Comparison of ENCODE assay signal across 22 mouse cellular contexts in genomic region chr3:94367511-94367910, GRCm38 (mm10). TPM values are rescaled to one million over a fixed set of nuclear protein-coding genes. Genes with fewer than 3 reads are reported as not detected.
DNase-seq lines count a peak whose midpoint lies in the region; ATAC-seq and TF ChIP-seq lines count a peak whose summit lies in the region.
"Had no signal": no experiment of that assay in that cellular context is flagged by ENCODE, and none has a peak within 500 bp of the region (broad histone marks: within the 10 kb centered on the region; RNA-seq: fewer than 3 reads in every experiment).

No protein-coding gene starts in this region.

- TF ChIP-seq EP300 in CH12.LX (IDR thresholded peaks at IDR 0.05; ENCODE audit: low read length): no peak

- ATAC-seq in intestine, embryonic 16.5 days: no peak
- no peak for ATAC-seq in intestine, embryonic 15.5 days
- no peak for ATAC-seq in stomach, embryonic 16.5 days (ENCODE audit: insufficient read depth, low FRiP score)

- TF ChIP-seq RAD21 in CH12.LX (IDR thresholded peaks at IDR 0.05; ENCODE audit: low read depth, low read length): no peak

- H3K9ac ChIP-seq in intestine, embryonic 16.5 days (ENCODE audit: low read depth, low read length): no peak overlapping the region
- H3K9ac ChIP-seq in intestine, embryonic 15.5 days: no peak overlapping the region
- H3K9ac ChIP-seq in CH12.LX (ENCODE audit: insufficient read depth, low read depth): no peak overlapping the region
- H3K9ac ChIP-seq in stomach, embryonic 16.5 days (ENCODE audit: low read length): no peak overlapping the region
- H3K9ac ChIP-seq: embryonic facial prominence, embryonic 12.5 days; limb, embryonic 12.5 days; liver, embryonic 13.5 days; midbrain, embryonic 13.5 days had no signal

- TF ChIP-seq POLR2A in CH12.LX (IDR thresholded peaks at IDR 0.05; ENCODE audit: low read depth, low read length): no peak

- H3K9me3 ChIP-seq in intestine, embryonic 16.5 days (ENCODE audit: control insufficient read depth, low read length): no peaks in the 10 kb centered on the region
- H3K9me3 ChIP-seq in intestine, embryonic 15.5 days: no peaks in the 10 kb centered on the region
- H3K9me3 ChIP-seq in CH12.LX (replicated peaks; ENCODE audit: low read length): peaks cover 10% of the 10 kb centered on the region
- no peaks in the 10 kb centered on the region for H3K9me3 ChIP-seq in stomach, embryonic 16.5 days (replicated peaks; ENCODE audit: control insufficient read depth, low read length)
- H3K9me3 ChIP-seq: embryonic facial prominence, embryonic 12.5 days; hindbrain, embryonic 10.5 days; liver, embryonic 13.5 days had no signal

- 62% methylated on average over 6 of the region's 6 CpGs for WGBS in intestine, embryonic 16.5 days
- WGBS in intestine, embryonic 15.5 days: 73% methylated on average over 6 of the region's 6 CpGs
- WGBS in stomach, embryonic 16.5 days: 61% methylated on average over 6 of the region's 6 CpGs

- H3K79me2 ChIP-seq in CH12.LX (replicated peaks; ENCODE audit: control insufficient read depth, extremely low read depth, insufficient read depth, poor library complexity, severe bottlenecking): no peaks in the 10 kb centered on the region

- H3K27me3 ChIP-seq in intestine, embryonic 16.5 days (replicated peaks; ENCODE audit: control insufficient read depth, insufficient read depth, low read length): peaks cover 4% of the 10 kb centered on the region; the same call in 1 of the 2 replicates
- peaks cover 4% of the 10 kb centered on the region; the same call in 1 of the 2 replicates for H3K27me3 ChIP-seq in intestine, embryonic 15.5 days (replicated peaks)
- no peaks in the 10 kb centered on the region for H3K27me3 ChIP-seq in CH12.LX (replicated peaks)
- no peaks in the 10 kb centered on the region for H3K27me3 ChIP-seq in stomach, embryonic 16.5 days (ENCODE audit: control insufficient read depth, insufficient read depth, low read length)

- no peak overlapping the region for H3K4me2 ChIP-seq in intestine, embryonic 16.5 days (ENCODE audit: low read depth, low read length)
- no peak overlapping the region for H3K4me2 ChIP-seq in intestine, embryonic 15.5 days (replicated peaks)
- no peak overlapping the region for H3K4me2 ChIP-seq in CH12.LX (ENCODE audit: insufficient read depth, low read depth, poor library complexity, severe bottlenecking)
- no peak overlapping the region for H3K4me2 ChIP-seq in stomach, embryonic 16.5 days (ENCODE audit: low read depth, low read length)
- H3K4me2 ChIP-seq: embryonic facial prominence, embryonic 12.5 days; limb, embryonic 12.5 days; liver, embryonic 13.5 days; midbrain, embryonic 13.5 days had no signal

- no peaks in the 10 kb centered on the region for H3K36me3 ChIP-seq in intestine, embryonic 16.5 days (ENCODE audit: control insufficient read depth, insufficient read depth, low read length)
- no peaks in the 10 kb centered on the region for H3K36me3 ChIP-seq in intestine, embryonic 15.5 days
- H3K36me3 ChIP-seq in CH12.LX (replicated peaks in 1 of 2; ENCODE audit: control insufficient read depth in 1 of 2, insufficient read depth in 1 of 2, low read length in 1 of 2): peaks cover 0 to 11% of the 10 kb centered on the region in 2 experiments
- H3K36me3 ChIP-seq in stomach, embryonic 16.5 days (ENCODE audit: control insufficient read depth, insufficient read depth, low read length): no peaks in the 10 kb centered on the region
- H3K36me3 ChIP-seq: embryonic facial prominence, embryonic 12.5 days; hindbrain, embryonic 10.5 days; limb, embryonic 12.5 days; liver, embryonic 13.5 days; midbrain, embryonic 13.5 days had no signal

- DNase-seq in kidney, postnatal 36 days: peak; percentile 26 to 51
- no peak for DNase-seq in kidney, postnatal 10 days
- DNase-seq in CH12.LX (ENCODE audit: extremely low read depth): no peak
- no peak for DNase-seq in left cerebral cortex, postnatal 36 days (ENCODE audit: low spot score in 2 of 2)
- DNase-seq: thymus, adult 18-20 months had no signal

- peak overlapping the region; percentile 9; the same call in 1 of the 2 replicates for H3K27ac ChIP-seq in intestine, embryonic 16.5 days (ENCODE audit: low read length)
- H3K27ac ChIP-seq in intestine, embryonic 15.5 days: no peak overlapping the region
- H3K27ac ChIP-seq in CH12.LX (ENCODE audit: insufficient read depth, low read depth): no peak overlapping the region
- peak overlapping the region; percentile 34; the same call in 1 of the 2 replicates for H3K27ac ChIP-seq in stomach, embryonic 16.5 days (ENCODE audit: low read length)
- H3K27ac ChIP-seq: embryonic facial prominence, embryonic 12.5 days; hindbrain, embryonic 10.5 days; hindbrain, postnatal 0 days; limb, embryonic 12.5 days; liver, embryonic 13.5 days; midbrain, embryonic 13.5 days had no signal

- intact Hi-C loops in left cerebral cortex, postnatal 36 days (cut with DNase I): loop anchor here (2.0 to 10.0 kb wide), 3 partner anchors 45 to 237 kb away; partner anchors contain the start of genes Mrpl9, Oaz3 and Tdrkh

- peaks cover 17% of the 10 kb centered on the region for H3K4me1 ChIP-seq in intestine, embryonic 16.5 days (ENCODE audit: control insufficient read depth, insufficient read depth, low read length)
- peaks cover 15% of the 10 kb centered on the region; the same call in 1 of the 2 replicates for H3K4me1 ChIP-seq in intestine, embryonic 15.5 days (replicated peaks)
- H3K4me1 ChIP-seq in CH12.LX (ENCODE audit: control insufficient read depth in 1 of 2, insufficient read depth in 2 of 2): peaks cover 0 to 12% of the 10 kb centered on the region in 2 experiments; a peak in 2 of 4 replicates
- 0 out of 2 replicates have a peak, but pooled peaks cover 4% of the 10 kb centered on the region for H3K4me1 ChIP-seq in stomach, embryonic 16.5 days (ENCODE audit: control insufficient read depth, insufficient read depth, low read length)

- in situ Hi-C loops in CH12.LX (cut with MboI; ENCODE audit: low pct_ligation_motif_present, low pct_unique_long_range_greater_than_20kb, low sequenced_read_pairs): no loop called here

- H3K4me3 ChIP-seq in intestine, embryonic 16.5 days (ENCODE audit: low read length): no peak overlapping the region
- H3K4me3 ChIP-seq in intestine, embryonic 15.5 days (replicated peaks): no peak overlapping the region
- no peak overlapping the region for H3K4me3 ChIP-seq in CH12.LX (replicated peaks in 1 of 3; ENCODE audit: low read depth in 2 of 3, low read length in 2 of 3, poor library complexity in 1 of 3)
- H3K4me3 ChIP-seq in stomach, embryonic 16.5 days (replicated peaks; ENCODE audit: low read length): no peak overlapping the region
- H3K4me3 ChIP-seq: embryonic facial prominence, embryonic 12.5 days; hindbrain, embryonic 10.5 days; limb, embryonic 12.5 days; liver, embryonic 13.5 days; midbrain, embryonic 13.5 days had no signal

- no peak for TF ChIP-seq CTCF in CH12.LX (conservative IDR thresholded peaks at IDR 0.05 in 1 of 2, IDR thresholded peaks at IDR 0.05 in 1 of 2; ENCODE audit: low read depth in 2 of 2, low read length in 2 of 2)

- dilution Hi-C loops in CH12.LX (cut with MboI; ENCODE audit: extremely low pct_ligation_motif_present, extremely low pct_unique_long_range_greater_than_20kb, low sequenced_read_pairs): no loop called here

TF ChIP-seq in CH12.LX, 34 proteins besides CTCF, POLR2A, EP300 and RAD21 (continues in another document):
- TF ChIP-seq BHLHE40 (IDR thresholded peaks at IDR 0.05; ENCODE audit: low read depth, low read length): no peak

RNA-seq across cellular contexts. Expression of gene Rorc, which starts 5.1 kb away (rescaled TPM):
- 11.8 and 14.6 TPM in 2 replicates for polyA plus RNA-seq in intestine, embryonic 16.5 days (2015; fragmentation: Nextera tagmentation; extraction: Ambion mirVana)
- 6.8 and 7.9 TPM in 2 replicates for polyA plus RNA-seq in intestine, embryonic 15.5 days (2015; fragmentation: Nextera tagmentation; extraction: Ambion mirVana)
- 0.47 and 0.71 TPM in 2 replicates for total RNA-seq in CH12.LX (2012; rRNA removed)
- total RNA-seq in CH12.LX (2014; rRNA removed): 1.2 TPM in 2 replicates
- 1.0 and 1.2 TPM in 2 replicates for polyA plus RNA-seq in CH12.LX (2012; ENCODE audit: insufficient read length, low read depth)
- 7.4 and 8.6 TPM in 2 replicates for polyA plus RNA-seq in stomach, embryonic 16.5 days (2015; fragmentation: Nextera tagmentation; extraction: Ambion mirVana)
- 1 to 10 TPM in 1 of 2 experiments, under 1 TPM in 1; 0.59 to 1.0 TPM for total RNA-seq in left cerebral cortex, postnatal 36 days (2021)
- total RNA-seq: granulocyte monocyte progenitor cell, adult 5-6 weeks; megakaryocyte-erythroid progenitor cell, adult 5-6 weeks had no signal

RNA-seq across cellular contexts. Expression of gene C2cd4d, which starts 5.3 kb away (rescaled TPM):
- polyA plus RNA-seq in intestine, embryonic 16.5 days (2015; fragmentation: Nextera tagmentation; extraction: Ambion mirVana): 0.38 and 0.71 TPM in 2 replicates
- polyA plus RNA-seq in intestine, embryonic 15.5 days (2015; fragmentation: Nextera tagmentation; extraction: Ambion mirVana): 0.59 and 0.81 TPM in 2 replicates
- total RNA-seq in CH12.LX (2012; rRNA removed) (not detected in 2 replicates), CH12.LX (2014; rRNA removed) (not detected in 2 replicates)
- polyA plus RNA-seq in CH12.LX (2012; ENCODE audit: insufficient read length, low read depth): not detected in 2 replicates
- polyA plus RNA-seq in stomach, embryonic 16.5 days (2015; fragmentation: Nextera tagmentation; extraction: Ambion mirVana): 0.35 and 0.65 TPM in 2 replicates
- total RNA-seq in left cerebral cortex, postnatal 36 days (2021): under 1 TPM; 0.32 to 0.82 TPM
- total RNA-seq: granulocyte monocyte progenitor cell, adult 5-6 weeks; megakaryocyte-erythroid progenitor cell, adult 5-6 weeks had no signal
- polyA plus RNA-seq: liver, embryonic 13.5 days had no signal

RNA-seq across cellular contexts. Expression of gene Them5, which starts 25.6 kb away (rescaled TPM):
- 0.42 TPM in 1 of 2 replicates, not detected in the other for polyA plus RNA-seq in intestine, embryonic 16.5 days (2015; fragmentation: Nextera tagmentation; extraction: Ambion mirVana)
- polyA plus RNA-seq in intestine, embryonic 15.5 days (2015; fragmentation: Nextera tagmentation; extraction: Ambion mirVana): not detected in 2 replicates
- total RNA-seq in CH12.LX (2012; rRNA removed): not detected in 2 replicates
- not detected in 2 replicates for total RNA-seq in CH12.LX (2014; rRNA removed)
- not detected in 2 replicates for polyA plus RNA-seq in CH12.LX (2012; ENCODE audit: insufficient read length, low read depth)
- 32.1 and 49.6 TPM in 2 replicates for polyA plus RNA-seq in stomach, embryonic 16.5 days (2015; fragmentation: Nextera tagmentation; extraction: Ambion mirVana)
- not detected for total RNA-seq in left cerebral cortex, postnatal 36 days (2021)
- total RNA-seq: adrenal gland, postnatal 25 days; granulocyte monocyte progenitor cell, adult 5-6 weeks; heart, postnatal 14 days; hindbrain, postnatal 0 days; left cerebral cortex, adult 18-20 months; left cerebral cortex, postnatal 14 days; megakaryocyte-erythroid progenitor cell, adult 5-6 weeks had no signal
- polyA plus RNA-seq: embryonic facial prominence, embryonic 12.5 days; heart, embryonic 14.5 days; hindbrain, embryonic 10.5 days; liver, embryonic 13.5 days; neural tube, embryonic 14.5 days had no signal

RNA-seq across cellular contexts. Expression of gene Lingo4, which starts 30.8 kb away (rescaled TPM):
- 0.48 and 0.54 TPM in 2 replicates for polyA plus RNA-seq in intestine, embryonic 16.5 days (2015; fragmentation: Nextera tagmentation; extraction: Ambion mirVana)
- 0.41 and 0.58 TPM in 2 replicates for polyA plus RNA-seq in intestine, embryonic 15.5 days (2015; fragmentation: Nextera tagmentation; extraction: Ambion mirVana)
- total RNA-seq in CH12.LX (2012; rRNA removed) (not detected in 2 replicates), CH12.LX (2014; rRNA removed) (not detected in 2 replicates)
- polyA plus RNA-seq in CH12.LX (2012; ENCODE audit: insufficient read length, low read depth): not detected in 2 replicates
- 0.44 and 0.51 TPM in 2 replicates for polyA plus RNA-seq in stomach, embryonic 16.5 days (2015; fragmentation: Nextera tagmentation; extraction: Ambion mirVana)
- total RNA-seq in left cerebral cortex, postnatal 36 days (2021): under 1 TPM; 0.72 to 0.97 TPM
- total RNA-seq: granulocyte monocyte progenitor cell, adult 5-6 weeks had no signal
- polyA plus RNA-seq: limb, embryonic 12.5 days had no signal

RNA-seq across cellular contexts. Expression of gene Tdrkh, which starts 45.6 kb away (rescaled TPM):
- polyA plus RNA-seq in intestine, embryonic 16.5 days (2015; fragmentation: Nextera tagmentation; extraction: Ambion mirVana): 9.0 and 10.3 TPM in 2 replicates
- polyA plus RNA-seq in intestine, embryonic 15.5 days (2015; fragmentation: Nextera tagmentation; extraction: Ambion mirVana): 11.5 and 11.9 TPM in 2 replicates
- total RNA-seq in CH12.LX (2012; rRNA removed) (not detected in 2 replicates), CH12.LX (2014; rRNA removed) (not detected in 2 replicates)
- not detected in 2 replicates for polyA plus RNA-seq in CH12.LX (2012; ENCODE audit: insufficient read length, low read depth)
- 6.4 and 8.2 TPM in 2 replicates for polyA plus RNA-seq in stomach, embryonic 16.5 days (2015; fragmentation: Nextera tagmentation; extraction: Ambion mirVana)
- 10 to 100 TPM; 35.2 to 36.7 TPM for total RNA-seq in left cerebral cortex, postnatal 36 days (2021)

Comparison
In these comparisons a context has a peak if more than half of its experiments do, and no peak if none do; other contexts are left out.
1. H3K27ac ChIP-seq: peak in intestine, embryonic 16.5 days (single experiment) and stomach, embryonic 16.5 days (single experiment); none in intestine, embryonic 15.5 days (single experiment) and CH12.LX (single experiment).
2. DNase-seq: peak in kidney, postnatal 36 days (2 of 2); none in kidney, postnatal 10 days (single experiment), CH12.LX (single experiment) and left cerebral cortex, postnatal 36 days (0 of 2).
3. RNA of gene Them5, which starts 25.6 kb away (polyA plus RNA-seq): 32.1 to 49.6 TPM in stomach, embryonic 16.5 days; 0.42 TPM in intestine, embryonic 16.5 days, not detected in intestine, embryonic 15.5 days and not detected in CH12.LX; every median in the first group is over 10 times any median in the second.